Mouse (Mus musculus): ENCODE measurements at regions not wholly inside any gene's neighbourhood (a gene's known extent, or its start where the extent isn't known, plus 50 kb on each side); places are given as distances from the start of the nearest gene placed in this dataset.

DNA sequence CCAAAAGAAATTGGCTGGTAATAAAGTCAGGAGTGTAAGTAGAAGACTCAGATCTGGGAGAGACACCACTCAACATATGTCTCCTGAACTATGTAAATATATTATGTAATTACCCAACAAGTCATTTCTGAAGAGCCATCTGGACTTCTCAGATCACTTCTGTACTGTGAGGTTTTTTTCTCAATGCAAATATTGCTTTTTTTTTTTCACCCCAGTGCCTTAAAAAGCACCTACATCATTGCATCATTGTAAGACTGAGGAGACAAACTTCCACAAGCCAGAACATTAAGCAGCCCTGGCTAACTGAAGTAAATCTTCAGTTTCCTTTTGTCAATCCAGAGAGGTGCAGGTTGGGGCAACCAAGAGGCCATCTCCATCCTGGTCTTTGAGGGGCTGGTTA lies 55.8 kb upstream of the Adtrp start:
- no peak for TF ChIP-seq CTCF (conservative IDR thresholded peaks at IDR 0.05; ENCODE audit: low read length)
- TF ChIP-seq NANOG (IDR thresholded peaks at IDR 0.05; ENCODE audit: borderline replicate concordance, low read length): no peak
- no peak for TF ChIP-seq POU5F1 (IDR thresholded peaks at IDR 0.05; ENCODE audit: borderline replicate concordance, low read length)
